Mouse (Mus musculus): ENCODE measurements at regions not wholly inside any gene's neighbourhood (a gene's known extent, or its start where the extent isn't known, plus 50 kb on each side); places are given as distances from the start of the nearest gene placed in this dataset.
"Not testable (repeated sequence)": the region's sequence is repeated elsewhere in the genome, so short reads cannot be mapped to it uniquely, and the experiment has no call there.

GRCm38 (mm10) chr16:58146479-58146878 is 261.8 kb upstream of the Dcbld2 start:
- DNase-seq (ENCODE audit: low spot score), result no peak

- DNase-seq (ENCODE audit: low spot score), result no peak
Measured at GRCm38 (mm10) chr16:58155538-58155937, 252.7 kb upstream of the Dcbld2 start.

- DNase-seq (ENCODE audit: low spot score), result no peak
Measured at GRCm38 (mm10) chr16:58178744-58179401, 229.4 kb upstream of the Dcbld2 start.

- not testable (repeated sequence) for DNase-seq (ENCODE audit: low spot score)
Measured at GRCm38 (mm10) chr16:58179981-58180380, 228.3 kb upstream of the Dcbld2 start.

- no peak for DNase-seq (ENCODE audit: low spot score)
Measured at GRCm38 (mm10) chr16:58194619-58195497, 213.4 kb upstream of the Dcbld2 start.

- no peak for DNase-seq (ENCODE audit: low spot score)
Measured at GRCm38 (mm10) chr16:58211872-58212271, 196.4 kb upstream of the Dcbld2 start.

- DNase-seq (ENCODE audit: low spot score), result no peak
Measured at GRCm38 (mm10) chr16:58234686-58235085, 173.6 kb upstream of the Dcbld2 start.

- DNase-seq (ENCODE audit: low spot score), result no peak
Measured at GRCm38 (mm10) chr16:58236857-58237256, 171.4 kb upstream of the Dcbld2 start.

GRCm38 (mm10) chr16:58276281-58276680 is 132.0 kb upstream of the Dcbld2 start:
- no peak for DNase-seq (ENCODE audit: low spot score)

GRCm38 (mm10) chr16:58281474-58281873 is 126.8 kb upstream of the Dcbld2 start:
- DNase-seq (ENCODE audit: low spot score), result no peak

- no peak for DNase-seq (ENCODE audit: low spot score)
Measured at GRCm38 (mm10) chr16:58294457-58294856, 113.8 kb upstream of the Dcbld2 start.

- no peak for DNase-seq (ENCODE audit: low spot score)
Measured at GRCm38 (mm10) chr16:58295128-58295527, 113.1 kb upstream of the Dcbld2 start.

GRCm38 (mm10) chr16:58299495-58299894 is 108.7 kb upstream of the Dcbld2 start:
- DNase-seq (ENCODE audit: low spot score), result peak; percentile 32

- DNase-seq (ENCODE audit: low spot score), result no peak
Measured at GRCm38 (mm10) chr16:58300098-58300497, 108.1 kb upstream of the Dcbld2 start.

- no peak for DNase-seq (ENCODE audit: low spot score)
Measured at GRCm38 (mm10) chr16:58303555-58303954, 104.7 kb upstream of the Dcbld2 start.

- no peak for DNase-seq (ENCODE audit: low spot score)
Measured at GRCm38 (mm10) chr16:58316889-58317455, 91.3 kb upstream of the Dcbld2 start.

- DNase-seq (ENCODE audit: low spot score), result no peak
Measured at GRCm38 (mm10) chr16:58331087-58331486, 77.2 kb upstream of the Dcbld2 start.

- DNase-seq (ENCODE audit: low spot score), result no peak
Measured at GRCm38 (mm10) chr16:58343921-58344320, 64.3 kb upstream of the Dcbld2 start.

- no peak for DNase-seq (ENCODE audit: low spot score)
Measured at GRCm38 (mm10) chr16:58349354-58349753, 58.9 kb upstream of the Dcbld2 start.

- no peak for DNase-seq (ENCODE audit: low spot score)
Measured at GRCm38 (mm10) chr16:58349802-58350201, 58.4 kb upstream of the Dcbld2 start.

- DNase-seq (ENCODE audit: low spot score), result no peak
Measured at GRCm38 (mm10) chr16:58352156-58352555, 56.1 kb upstream of the Dcbld2 start.

- no peak for DNase-seq (ENCODE audit: low spot score)
Measured at GRCm38 (mm10) chr16:58354551-58354950, 53.7 kb upstream of the Dcbld2 start.

Data from c-Kit-positive CD71-positive TER-119-positive erythroid progenitor cells, embryonic 14.5 days (primary cell).